Mouse (Mus musculus): ENCODE results near the gene Gmip. TPM values are rescaled to one million over a fixed set of nuclear protein-coding genes. Genes with fewer than 3 reads are reported as not detected.

Gene Gmip
- 185 TPM for polyA plus RNA-seq (2017; shearing (Covaris generic))

GRCm38 (mm10) chr8:69808094-69808863 is at the start of gene Gmip:
Gene Gmip (plus strand): TSS chr8:69808679.

DNA sequence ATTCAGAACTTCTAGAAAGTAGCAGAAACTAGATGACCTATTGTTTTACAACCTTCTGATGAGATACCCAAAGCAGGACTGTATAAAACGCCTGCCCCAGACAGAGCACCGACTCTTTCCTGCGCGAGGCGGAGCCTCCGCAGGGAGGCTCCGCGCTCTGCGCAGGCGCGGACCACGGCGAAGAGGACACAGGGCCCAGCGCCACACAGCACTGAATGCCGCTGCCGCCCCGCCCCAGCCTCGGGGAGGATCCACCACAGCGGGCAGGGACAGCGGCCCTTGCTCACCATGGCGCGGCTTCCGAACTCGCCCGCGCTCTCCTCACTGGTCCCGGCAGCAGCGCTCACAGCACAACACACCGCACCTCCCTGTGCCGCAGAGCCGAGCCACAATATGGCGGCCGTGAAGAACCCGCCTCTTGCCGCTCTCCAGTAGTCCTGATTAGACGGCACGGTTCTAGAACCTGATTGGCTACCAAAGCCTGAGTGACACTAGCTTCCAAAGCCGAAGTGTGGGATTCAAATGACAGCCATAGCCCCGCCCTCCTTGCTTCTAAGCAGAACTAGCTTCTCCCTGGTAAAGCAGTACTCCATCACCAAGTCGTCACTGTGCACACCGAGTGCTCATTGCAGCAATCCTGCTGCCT is 33.9 kb upstream of the Gmip start, which contains the start of gene Gm20422:
Gene Gm20422, minus strand, starts transcription at position 384 of the 646 bp plus-strand sequence.

GRCm38 (mm10) chr8:69790773-69791367 is 17.6 kb upstream of the Gmip start, which contains the start of the genes Atp13a1 and Zfp866:
Gene Atp13a1 (plus strand): TSS chr8:69791163.
Gene Zfp866 (minus strand): TSS chr8:69791178.

GRCm38 (mm10) chr8:69822386-69823191 is 14.1 kb downstream of the Gmip start, which contains the start of gene Lpar2:
Gene Lpar2 (plus strand): TSS chr8:69822429.

GRCm38 (mm10) chr8:69832298-69832853 is 23.9 kb downstream of the Gmip start, which contains the start of gene Pbx4:
Gene Pbx4 (plus strand): TSS chr8:69832491.

Other genes with a start within 250 kb of the Gmip start
- gene Zfp868, start 183.1 kb upstream of the Gmip start, polyA plus RNA-seq (2017; shearing (Covaris generic)): 35.0 TPM
- gene Zfp964, start 154.2 kb upstream of the Gmip start, polyA plus RNA-seq (2017; shearing (Covaris generic)): 0.89 TPM
- gene Zfp869, start 98.0 kb upstream of the Gmip start, polyA plus RNA-seq (2017; shearing (Covaris generic)): 68.1 TPM
- 11.1 TPM for gene Zfp963, start 58.7 kb upstream of the Gmip start, polyA plus RNA-seq (2017; shearing (Covaris generic))
- 4.0 TPM for gene Gm20422, start 33.8 kb upstream of the Gmip start, polyA plus RNA-seq (2017; shearing (Covaris generic))
- 16.4 TPM for gene Atp13a1, start 17.5 kb upstream of the Gmip start, polyA plus RNA-seq (2017; shearing (Covaris generic))
- gene Zfp866, start 17.5 kb upstream of the Gmip start, polyA plus RNA-seq (2017; shearing (Covaris generic)): 38.1 TPM
- gene Lpar2, start 13.8 kb downstream of the Gmip start, polyA plus RNA-seq (2017; shearing (Covaris generic)): 0.73 TPM
- 18.5 TPM for gene Pbx4, start 23.8 kb downstream of the Gmip start, polyA plus RNA-seq (2017; shearing (Covaris generic))
- not detected for gene Cilp2, start 79.0 kb downstream of the Gmip start, polyA plus RNA-seq (2017; shearing (Covaris generic))
- 1.4 TPM for gene Tssk6, start 93.5 kb downstream of the Gmip start, polyA plus RNA-seq (2017; shearing (Covaris generic))
- gene Ndufa13, start 93.9 kb downstream of the Gmip start, polyA plus RNA-seq (2017; shearing (Covaris generic)): 216 TPM
- gene Yjefn3, start 94.0 kb downstream of the Gmip start, polyA plus RNA-seq (2017; shearing (Covaris generic)): 1.4 TPM
- gene Gatad2a, start 187.7 kb downstream of the Gmip start, polyA plus RNA-seq (2017; shearing (Covaris generic)): 14.8 TPM
- 25.3 TPM for gene Mau2, start 234.1 kb downstream of the Gmip start, polyA plus RNA-seq (2017; shearing (Covaris generic))
- gene Sugp1, start 234.1 kb downstream of the Gmip start, polyA plus RNA-seq (2017; shearing (Covaris generic)): 74.4 TPM